In genomic region chr12:100290711-100291685, GRCm38 (mm10) we compare ENCODE assay signal across 9 mouse cellular contexts.
DNase-seq lines count a peak whose midpoint lies in the region; ATAC-seq lines count a peak whose summit lies in the region.
"Had no signal": no experiment of that assay in that cellular context is flagged by ENCODE, and none has a peak within 500 bp of the region (broad histone marks: within the 10 kb centered on the region; RNA-seq: fewer than 3 reads in every experiment).

No protein-coding gene starts in this region.

- 0 out of 2 replicates have a peak overlapping the region, but pooled peaks have one; percentile 0 for H3K4me2 ChIP-seq in midbrain, embryonic 13.5 days (replicated peaks)

- 32% methylated on average over 18 of the region's 18 CpGs for WGBS in midbrain, embryonic 13.5 days

- no peak overlapping the region for H3K4me3 ChIP-seq in midbrain, embryonic 13.5 days (replicated peaks)
- H3K4me3 ChIP-seq: myocyte had no signal

- H3K27ac ChIP-seq in midbrain, embryonic 13.5 days: peak overlapping the region; percentile 87

- no peaks in the 10 kb centered on the region for H3K27me3 ChIP-seq in midbrain, embryonic 13.5 days

- H3K4me1 ChIP-seq in midbrain, embryonic 13.5 days (replicated peaks): peaks cover 32% of the 10 kb centered on the region

- H3K9ac ChIP-seq in midbrain, embryonic 13.5 days (replicated peaks): no peak overlapping the region; the same call in 1 of the 2 replicates

- DNase-seq in heart, adult 11 months: peak; percentile 94
- no peak for DNase-seq in heart, adult 8-10 months (ENCODE audit: low spot score)
- DNase-seq in brain, embryonic 18.5 days (ENCODE audit: low read depth, low spot score): peak; percentile 75
- DNase-seq in frontal cortex, adult 2 months (ENCODE audit: extremely low spot score in 1 of 2, low spot score in 1 of 2): peak; percentile 75 to 90
- DNase-seq in layer of hippocampus, adult 18-20 months (ENCODE audit: low spot score in 2 of 2): peak; percentile 86 to 93
- no peak for DNase-seq in urinary bladder, postnatal 25 days (ENCODE audit: low spot score)

- no peaks in the 10 kb centered on the region for H3K36me3 ChIP-seq in midbrain, embryonic 13.5 days

- no peaks in the 10 kb centered on the region for H3K9me3 ChIP-seq in midbrain, embryonic 13.5 days

- ATAC-seq in midbrain, embryonic 13.5 days: peak; percentile 85
- ATAC-seq in erythroid progenitor cell, adult 5-6 weeks (replicated peaks; ENCODE audit: low FRiP score, poor library complexity, severe bottlenecking): no peak

Comparison
In these comparisons a context has a peak if more than half of its experiments do, and no peak if none do; other contexts are left out.
1. DNase-seq: peak in heart, adult 11 months (single experiment), brain, embryonic 18.5 days (single experiment), frontal cortex, adult 2 months (2 of 2) and layer of hippocampus, adult 18-20 months (2 of 2); none in heart, adult 8-10 months (single experiment) and urinary bladder, postnatal 25 days (single experiment).